Mouse (Mus musculus): ENCODE results near the gene Camta2.

The Camta2 gene

GRCm38 (mm10) chr11:70693504-70693903 lies 5.6 kb upstream of the Camta2 start:
- DNase-seq (ENCODE audit: low spot score in 2 of 2): no peak

- no peak for DNase-seq (ENCODE audit: low spot score in 2 of 2)
Measured at GRCm38 (mm10) chr11:70689578-70689977, 1.7 kb upstream of the Camta2 start.

GRCm38 (mm10) chr11:70688372-70688771 lies 467 bp upstream of the Camta2 start:
- no peak for DNase-seq (ENCODE audit: low spot score in 2 of 2)

- DNase-seq (ENCODE audit: low spot score in 2 of 2): peak in 1 of 2 experiments; percentile 32
Measured at GRCm38 (mm10) chr11:70686901-70687566, 871 bp downstream of the Camta2 start.

GRCm38 (mm10) chr11:70683640-70684039 lies 4.3 kb downstream of the Camta2 start:
- DNase-seq (ENCODE audit: low spot score in 2 of 2): no peak

- no peak for DNase-seq (ENCODE audit: low spot score in 2 of 2)
Measured at GRCm38 (mm10) chr11:70681897-70682581, 5.9 kb downstream of the Camta2 start.

GRCm38 (mm10) chr11:70681170-70681569 lies 6.7 kb downstream of the Camta2 start:
- DNase-seq (ENCODE audit: low spot score in 2 of 2): no peak

GRCm38 (mm10) chr11:70679894-70680293 lies 8.0 kb downstream of the Camta2 start:
- peak in 1 of 2 experiments; percentile 60 for DNase-seq (ENCODE audit: low spot score in 2 of 2)

- DNase-seq (ENCODE audit: low spot score in 2 of 2): no peak
Measured at GRCm38 (mm10) chr11:70679361-70679760, 8.5 kb downstream of the Camta2 start.

- no peak for DNase-seq (ENCODE audit: low spot score in 2 of 2)
Measured at GRCm38 (mm10) chr11:70678576-70678975, 9.3 kb downstream of the Camta2 start.

- no peak for DNase-seq (ENCODE audit: low spot score in 2 of 2)
Measured at GRCm38 (mm10) chr11:70678092-70678491, 9.8 kb downstream of the Camta2 start.

- DNase-seq (ENCODE audit: low spot score in 2 of 2): no peak
Measured at GRCm38 (mm10) chr11:70674501-70674900, 13.4 kb downstream of the Camta2 start.

- DNase-seq (ENCODE audit: low spot score in 2 of 2): no peak
Measured at GRCm38 (mm10) chr11:70674014-70674413, 13.9 kb downstream of the Camta2 start.

- DNase-seq (ENCODE audit: low spot score in 2 of 2): no peak
Measured at GRCm38 (mm10) chr11:70671333-70672047, 16.4 kb downstream of the Camta2 start.

- no peak for DNase-seq (ENCODE audit: low spot score in 2 of 2)
Measured at GRCm38 (mm10) chr11:70670483-70670882, 17.4 kb downstream of the Camta2 start.

GRCm38 (mm10) chr11:70669582-70670345 lies 18.1 kb downstream of the Camta2 start:
- peak in 1 of 2 experiments; percentile 86 for DNase-seq (ENCODE audit: low spot score in 2 of 2)

- DNase-seq (ENCODE audit: low spot score in 2 of 2): peak; percentile 88 to 95
Measured at GRCm38 (mm10) chr11:70668771-70669505, 19.0 kb downstream of the Camta2 start, which contains the start of gene Spag7. Spag7 (minus strand) TSS chr11:70669416.

GRCm38 (mm10) chr11:70668335-70668770 lies 19.6 kb downstream of the Camta2 start:
- DNase-seq (ENCODE audit: low spot score in 2 of 2): peak in 1 of 2 experiments; percentile 71

- no peak for DNase-seq (ENCODE audit: low spot score in 2 of 2)
Measured at GRCm38 (mm10) chr11:70667271-70668150, 20.4 kb downstream of the Camta2 start.

- no peak for DNase-seq (ENCODE audit: low spot score in 2 of 2)
Measured at GRCm38 (mm10) chr11:70666687-70667086, 21.2 kb downstream of the Camta2 start.

All from spleen, postnatal 10 days (tissue).